Mouse (Mus musculus) limb, embryonic 10.5 days (tissue): ENCODE results near the gene Ugt1a6b. TPM values are rescaled to one million over a fixed set of nuclear protein-coding genes. Genes with fewer than 3 reads are reported as not detected.

Source experiments
- DNase-seq: peaks from one replicate; pipeline ENCODE4 v3.0.0-alpha.2; 2017; ENCODE audit warnings: low spot score
- H3K27ac ChIP-seq: fragments of 300-500 bp; sonication (generic); 2 replicates; pipeline ENCODE4 v1.5.1; 2016; ENCODE audit warnings: mild to moderate bottlenecking
- H3K27me3 ChIP-seq: fragments of 300-500 bp; sonication (generic); 2 replicates; pipeline ENCODE4 v1.6.1; 2016; ENCODE audit warnings: low read depth, mild to moderate bottlenecking; ENCODE audit not compliant: poor library complexity, severe bottlenecking
- H3K36me3 ChIP-seq: fragments of 300-500 bp; sonication (generic); 2 replicates; pipeline ENCODE4 v1.6.1; 2016; ENCODE audit warnings: mild to moderate bottlenecking, moderate library complexity
- H3K4me1 ChIP-seq: fragments of 300-500 bp; sonication (generic); 2 replicates; pipeline ENCODE4 v1.6.1; 2016
- H3K4me3 ChIP-seq: fragments of 300-500 bp; sonication (generic); 2 replicates; pipeline ENCODE4 v1.5.1; 2016; ENCODE audit warnings: mild to moderate bottlenecking, moderate library complexity
- H3K9me3 ChIP-seq: fragments of 300-500 bp; sonication (generic); replicated peaks from 2 replicates; pipeline ENCODE4 v1.6.1; 2016; ENCODE audit warnings: mild to moderate bottlenecking
- WGBS: fragments of 180-500 bp; shearing (Covaris S2); methylation state at CpG from one replicate; pipeline ENCODE4 v1.1.7; 2016; 5-methylcytosine and 5-hydroxymethylcytosine counted together
- polyA plus RNA-seq: library from polyadenylated mRNA; unstranded; fragments of >200 nt; fragmentation: Nextera tagmentation; extraction: Ambion mirVana; gene quantifications from 2 replicates; pipeline ENCODE4 v1.2.1, GENCODE M21; 2016

The Ugt1a6b gene
- polyA plus RNA-seq, 1 experiment from 2014 or later, result not detected

DNA sequence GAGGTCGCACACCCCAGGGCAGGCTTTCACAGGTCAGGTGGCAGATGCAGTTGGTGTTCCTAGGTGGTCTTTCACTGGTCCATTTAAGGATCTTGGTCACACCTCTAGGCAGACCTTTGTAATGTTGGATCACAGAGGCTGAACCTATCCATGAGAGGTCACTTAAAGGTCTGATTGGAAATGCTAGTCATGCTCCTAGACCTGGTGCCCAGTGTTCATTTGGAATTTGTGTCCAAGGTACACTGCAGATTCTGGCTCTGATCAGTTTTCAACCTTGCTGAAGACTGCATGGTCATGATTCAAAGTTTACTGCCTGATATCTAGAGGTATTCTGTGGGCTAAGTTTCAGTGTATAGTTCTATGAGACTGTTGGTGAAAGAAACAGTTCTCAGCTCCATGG lies 76.6 kb downstream of the Ugt1a6b start:
- no peak for DNase-seq
- Histone ChIP-seq H3K4me3 (no peak overlapping the region), H3K27ac (no peak overlapping the region), H3K27me3 (no peaks in the 10 kb centered on the region), H3K36me3 (no peaks in the 10 kb centered on the region), H3K4me1 (no peaks in the 10 kb centered on the region), H3K9me3 (peaks cover 9% of the 10 kb centered on the region)
- WGBS, result 89% methylated on average over 1 of the region's 1 CpGs

DNA sequence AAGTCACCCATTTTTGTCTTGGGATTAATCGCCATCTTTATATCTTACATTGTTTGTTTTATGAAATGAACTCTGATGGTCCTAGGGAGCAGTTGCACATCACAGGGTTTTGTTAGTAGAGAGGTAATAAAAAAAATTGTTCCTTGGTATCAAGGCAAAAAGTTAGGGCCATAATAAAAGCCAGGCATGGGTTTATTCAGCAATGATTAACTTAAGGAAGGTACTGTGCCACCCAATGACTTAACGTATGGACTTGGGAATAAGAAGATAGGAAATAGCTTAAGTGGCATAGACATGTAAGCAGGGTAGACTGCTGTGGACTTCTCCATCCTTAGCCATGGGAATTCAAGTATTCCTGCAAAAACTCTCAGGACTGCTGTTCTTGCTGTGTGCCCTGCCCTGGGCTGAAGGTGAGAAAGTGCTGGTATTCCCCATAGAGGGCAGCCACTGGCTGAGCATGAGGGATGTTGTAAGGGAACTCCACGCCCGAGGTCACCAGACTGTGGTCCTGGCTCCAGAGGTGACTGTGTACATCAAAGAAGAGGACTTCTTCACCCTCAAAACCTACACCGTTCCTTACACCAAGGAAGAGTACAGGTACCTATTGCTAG lies 83.4 kb downstream of the Ugt1a6b start:
- DNase-seq, result no peak
- H3K27me3 ChIP-seq, result no peaks in the 10 kb centered on the region
- 89% methylated on average over 5 of the region's 5 CpGs for WGBS
- no peaks in the 10 kb centered on the region for H3K9me3 ChIP-seq
- no peaks in the 10 kb centered on the region for H3K36me3 ChIP-seq
- no peak overlapping the region for H3K27ac ChIP-seq
- H3K4me1 ChIP-seq, result no peaks in the 10 kb centered on the region
- no peak overlapping the region for H3K4me3 ChIP-seq

DNA sequence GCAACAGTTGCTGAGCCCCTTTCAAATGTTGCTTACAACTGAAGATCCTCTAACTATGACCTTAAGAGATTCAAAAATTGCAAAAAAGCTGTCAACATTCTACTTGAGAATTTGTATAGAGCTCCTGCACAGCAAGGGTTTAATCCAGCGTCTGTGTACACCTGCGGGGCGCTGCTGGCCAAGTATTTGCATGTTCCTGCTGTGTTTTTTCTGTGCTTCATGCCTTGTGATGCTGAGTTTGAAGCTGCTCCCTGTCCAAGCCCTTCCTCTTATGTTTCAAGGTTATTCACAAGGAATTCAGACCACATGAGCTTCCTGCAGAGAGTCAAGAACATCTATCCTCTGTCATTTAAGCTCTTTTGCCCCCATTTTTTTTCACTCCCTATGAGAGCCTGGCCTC lies 89.1 kb downstream of the Ugt1a6b start:
- no peaks in the 10 kb centered on the region for H3K36me3 ChIP-seq
- H3K27ac ChIP-seq, result no peak overlapping the region
- no peak overlapping the region for H3K4me3 ChIP-seq
- no peak for DNase-seq
- H3K4me1 ChIP-seq, result no peaks in the 10 kb centered on the region
- WGBS, result 68% methylated on average over 3 of the region's 3 CpGs
- no peaks in the 10 kb centered on the region for H3K27me3 ChIP-seq
- H3K9me3 ChIP-seq, result no peaks in the 10 kb centered on the region

DNA sequence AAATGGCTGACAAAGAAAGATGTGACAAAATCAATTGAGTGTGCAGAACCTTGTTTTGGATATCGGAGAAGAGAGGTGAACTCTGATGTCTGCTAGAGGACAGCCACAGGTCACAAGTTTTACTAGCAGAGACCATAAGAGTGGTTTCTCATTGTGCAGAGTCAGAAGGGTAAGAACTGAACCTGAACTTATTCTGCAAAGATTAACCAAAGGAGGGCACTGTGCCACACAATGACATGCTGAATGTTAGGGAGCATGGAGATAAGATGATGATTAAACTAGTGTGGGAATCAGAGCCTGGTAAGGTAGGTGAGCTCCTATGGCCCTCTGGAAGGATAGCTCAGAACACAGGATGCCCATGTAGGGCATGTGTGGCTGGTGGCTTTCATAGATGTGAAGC lies 92.6 kb downstream of the Ugt1a6b start:
- no peak for DNase-seq
- 90% methylated on average over 1 of the region's 1 CpGs for WGBS
- Histone ChIP-seq H3K27me3 (no peaks in the 10 kb centered on the region), H3K27ac (no peak overlapping the region), H3K36me3 (no peaks in the 10 kb centered on the region), H3K4me1 (no peaks in the 10 kb centered on the region), H3K9me3 (no peaks in the 10 kb centered on the region), H3K4me3 (no peak overlapping the region)

DNA sequence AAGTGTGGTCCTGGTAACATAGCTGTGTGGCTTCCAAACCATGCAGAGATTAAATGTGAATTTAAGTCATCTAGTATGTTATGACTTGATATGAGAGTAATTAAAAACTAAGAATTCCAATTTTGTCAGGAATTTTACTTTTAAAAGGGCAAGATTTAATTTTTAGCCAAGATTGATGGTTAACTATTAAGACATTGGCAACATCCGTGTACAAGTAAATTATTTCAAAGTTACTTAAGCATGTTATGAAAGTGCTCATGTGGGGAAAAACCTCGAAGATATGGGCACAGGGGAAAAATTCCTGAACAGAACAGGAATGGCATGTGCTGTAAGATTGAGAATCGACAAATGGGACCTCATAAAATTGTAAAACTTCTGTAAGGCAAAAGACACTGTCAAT lies 94.4 kb downstream of the Ugt1a6b start:
- Histone ChIP-seq H3K36me3 (no peaks in the 10 kb centered on the region), H3K4me3 (no peak overlapping the region), H3K27ac (no peak overlapping the region), H3K27me3 (no peaks in the 10 kb centered on the region), H3K4me1 (no peaks in the 10 kb centered on the region), H3K9me3 (no peaks in the 10 kb centered on the region)
- 81% methylated on average over 3 of the region's 3 CpGs for WGBS
- DNase-seq, result no peak

DNA sequence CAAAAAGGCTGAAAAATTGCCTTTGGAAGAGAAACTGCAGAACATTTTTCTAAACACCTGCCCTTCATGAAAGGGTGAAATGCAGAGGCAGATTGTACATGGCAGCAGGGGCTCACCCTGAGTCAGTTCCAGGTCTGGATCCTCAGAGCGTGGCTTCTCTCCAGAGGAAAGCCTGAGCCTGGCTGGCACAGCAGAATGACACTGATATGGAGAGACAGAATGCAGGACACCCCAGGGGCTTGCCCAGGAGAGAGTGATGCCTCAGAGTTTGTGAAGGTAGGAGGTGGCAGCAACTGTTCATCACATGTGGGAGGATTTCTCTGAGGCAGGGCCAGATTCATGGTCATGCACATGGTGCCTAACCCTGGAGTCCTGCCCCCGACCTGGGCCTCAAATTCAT lies 96.9 kb downstream of the Ugt1a6b start:
- H3K27ac ChIP-seq, result no peak overlapping the region
- peaks cover under 1% of the 10 kb centered on the region; the same call in 1 of the 2 replicates for H3K4me1 ChIP-seq
- no peak for DNase-seq
- no peaks in the 10 kb centered on the region for H3K27me3 ChIP-seq
- H3K9me3 ChIP-seq, result no peaks in the 10 kb centered on the region; the same call in 1 of the 2 replicates
- H3K36me3 ChIP-seq, result no peaks in the 10 kb centered on the region
- no peak overlapping the region for H3K4me3 ChIP-seq
- WGBS, result 76% methylated on average over 2 of the region's 2 CpGs

DNA sequence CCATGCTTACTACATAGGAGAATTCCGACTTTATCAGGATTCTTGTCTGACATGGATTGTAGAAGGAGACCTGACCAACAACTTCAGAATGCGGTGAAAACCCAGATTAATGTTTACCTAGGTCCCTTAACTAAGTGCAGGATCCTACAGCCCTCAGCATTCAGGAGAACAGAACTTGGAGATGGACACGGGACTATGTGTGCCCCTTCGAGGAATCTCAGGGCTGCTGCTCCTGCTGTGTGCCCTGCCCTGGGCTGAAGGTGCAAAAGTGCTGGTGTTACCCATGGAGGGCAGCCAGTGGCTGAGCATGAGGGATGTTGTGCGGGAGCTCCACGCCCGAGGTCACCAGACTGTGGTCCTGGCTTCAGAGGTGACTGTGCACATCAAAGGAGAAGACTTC lies 97.4 kb downstream of the Ugt1a6b start, which contains the start of gene Ugt1a2:
Gene Ugt1a2, plus strand, starts transcription at position 146 of the 400 bp plus-strand sequence.
- no peak within 1 kb of the TSS for H3K4me3 ChIP-seq
- no peaks in the 10 kb centered on the region; the same call in 1 of the 2 replicates for H3K9me3 ChIP-seq
- H3K36me3 ChIP-seq, result no peaks in the 10 kb centered on the region
- no peak within 1 kb of the TSS for H3K27ac ChIP-seq
- 83% methylated on average over 7 of the region's 7 CpGs for WGBS
- no peaks in the 10 kb centered on the region for H3K27me3 ChIP-seq
- H3K4me1 ChIP-seq, result peaks cover 5% of the 10 kb centered on the region
- DNase-seq, result no peak

DNA sequence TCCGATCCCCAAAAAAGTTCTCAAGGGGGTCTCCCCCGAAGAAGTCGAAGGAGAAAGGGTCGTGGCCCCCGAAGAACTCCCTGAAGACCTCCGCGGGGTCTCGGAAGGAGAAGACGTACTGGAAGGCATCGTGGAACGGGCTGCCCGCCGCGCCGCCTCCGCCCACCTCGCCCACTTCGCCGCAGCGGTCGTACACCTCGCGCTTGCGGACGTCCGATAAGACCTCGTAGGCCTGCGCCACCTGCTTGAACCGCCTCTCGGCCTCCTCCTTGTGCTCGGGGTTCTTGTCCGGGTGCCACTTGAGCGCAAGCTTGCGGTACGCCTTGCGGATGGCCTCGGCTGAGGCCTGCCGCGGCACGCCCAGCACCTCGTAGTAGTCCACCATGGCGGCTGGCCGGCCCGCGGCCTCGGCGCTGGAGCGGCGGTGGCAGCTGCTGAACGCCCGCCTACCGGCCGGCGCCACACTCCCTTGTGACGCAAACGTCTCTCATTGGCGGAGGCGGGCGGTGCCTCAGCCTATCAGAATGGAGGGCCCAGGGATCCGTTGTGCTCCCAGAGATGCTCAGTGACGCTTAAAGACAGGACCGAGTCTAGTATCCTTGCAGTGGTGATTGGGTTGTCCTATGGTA lies 102.4 kb downstream of the Ugt1a6b start, which contains the start of gene Dnajb3:
Gene Dnajb3, minus strand, starts transcription at position 489 of the 629 bp plus-strand sequence.
- H3K4me1 ChIP-seq, result peaks cover 7% of the 10 kb centered on the region
- H3K9me3 ChIP-seq, result peaks cover 2% of the 10 kb centered on the region; the same call in 1 of the 2 replicates
- H3K27me3 ChIP-seq, result 0 out of 2 replicates have a peak, but pooled peaks cover 7% of the 10 kb centered on the region
- peak within 1 kb of the TSS; percentile 92 for H3K27ac ChIP-seq
- no peaks in the 10 kb centered on the region for H3K36me3 ChIP-seq
- 7% methylated on average over 62 of the region's 62 CpGs for WGBS
- H3K4me3 ChIP-seq, result peak within 1 kb of the TSS; percentile 63
- DNase-seq, result peak; percentile 88

DNA sequence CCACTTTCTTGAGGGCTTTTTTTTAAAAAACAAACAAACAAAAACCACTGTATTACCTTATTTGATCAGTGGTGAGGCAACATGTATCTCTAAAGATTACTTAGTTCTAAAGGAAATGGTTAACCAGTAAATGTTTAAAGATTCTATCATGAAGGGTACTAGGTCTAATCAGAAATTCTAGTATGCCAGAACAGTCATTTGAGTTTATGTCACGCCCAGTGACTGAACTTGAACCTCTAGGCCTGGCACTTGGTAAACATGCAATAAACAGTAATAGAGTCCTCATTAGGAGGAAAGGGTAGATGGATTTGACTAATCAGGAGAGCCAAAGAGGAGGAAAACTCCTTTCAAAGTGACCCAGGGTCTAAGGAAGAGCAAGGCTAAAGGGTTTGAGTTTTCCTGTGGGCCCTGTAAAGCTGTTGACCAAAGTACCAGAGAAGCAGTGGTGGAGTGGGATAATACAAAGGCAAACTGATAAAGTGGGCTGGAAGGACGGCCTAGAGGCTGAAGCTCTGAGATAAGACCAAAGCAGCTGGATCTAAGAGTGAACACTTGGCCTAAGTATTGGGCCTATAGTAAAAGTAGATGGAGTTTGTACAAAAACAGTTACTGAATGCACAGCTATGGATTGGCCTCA lies 103.9 kb downstream of the Ugt1a6b start:
- DNase-seq, result no peak
- Histone ChIP-seq H3K36me3 (no peaks in the 10 kb centered on the region), H3K27ac (no peak overlapping the region), H3K4me1 (peaks cover 7% of the 10 kb centered on the region), H3K27me3 (0 out of 2 replicates have a peak, but pooled peaks cover 7% of the 10 kb centered on the region), H3K9me3 (peaks cover 9% of the 10 kb centered on the region), H3K4me3 (no peak overlapping the region)
- 83% methylated on average over 2 of the region's 2 CpGs for WGBS

DNA sequence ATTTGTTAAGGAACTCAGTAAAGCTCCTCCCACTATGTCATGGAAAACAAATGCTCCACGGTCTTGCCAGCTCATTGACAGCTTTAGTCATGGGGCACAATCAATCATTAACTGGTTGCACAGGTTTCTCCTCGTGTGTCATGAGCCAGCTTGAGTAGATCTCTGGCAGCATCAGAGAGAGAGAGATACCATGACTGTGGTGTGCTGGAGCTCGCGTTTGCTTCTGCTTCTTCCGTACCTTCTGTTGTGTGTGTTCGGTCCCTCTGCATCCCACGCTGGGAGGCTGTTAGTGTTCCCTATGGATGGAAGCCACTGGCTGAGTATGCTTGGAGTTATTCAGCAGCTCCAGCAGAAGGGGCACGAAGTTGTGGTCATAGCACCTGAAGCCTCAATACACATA lies 108.8 kb downstream of the Ugt1a6b start, which contains the start of gene Ugt1a1:
Gene Ugt1a1, plus strand, starts transcription at position 148 of the 400 bp plus-strand sequence.
- 0 out of 2 replicates have a peak, but pooled peaks cover 6% of the 10 kb centered on the region for H3K27me3 ChIP-seq
- no peaks in the 10 kb centered on the region for H3K4me1 ChIP-seq
- no peak within 1 kb of the TSS for H3K4me3 ChIP-seq
- no peak within 1 kb of the TSS for H3K27ac ChIP-seq
- H3K36me3 ChIP-seq, result no peaks in the 10 kb centered on the region
- H3K9me3 ChIP-seq, result peaks cover 52% of the 10 kb centered on the region
- WGBS, result 71% methylated on average over 8 of the region's 8 CpGs
- peak; percentile 41 for DNase-seq

DNA sequence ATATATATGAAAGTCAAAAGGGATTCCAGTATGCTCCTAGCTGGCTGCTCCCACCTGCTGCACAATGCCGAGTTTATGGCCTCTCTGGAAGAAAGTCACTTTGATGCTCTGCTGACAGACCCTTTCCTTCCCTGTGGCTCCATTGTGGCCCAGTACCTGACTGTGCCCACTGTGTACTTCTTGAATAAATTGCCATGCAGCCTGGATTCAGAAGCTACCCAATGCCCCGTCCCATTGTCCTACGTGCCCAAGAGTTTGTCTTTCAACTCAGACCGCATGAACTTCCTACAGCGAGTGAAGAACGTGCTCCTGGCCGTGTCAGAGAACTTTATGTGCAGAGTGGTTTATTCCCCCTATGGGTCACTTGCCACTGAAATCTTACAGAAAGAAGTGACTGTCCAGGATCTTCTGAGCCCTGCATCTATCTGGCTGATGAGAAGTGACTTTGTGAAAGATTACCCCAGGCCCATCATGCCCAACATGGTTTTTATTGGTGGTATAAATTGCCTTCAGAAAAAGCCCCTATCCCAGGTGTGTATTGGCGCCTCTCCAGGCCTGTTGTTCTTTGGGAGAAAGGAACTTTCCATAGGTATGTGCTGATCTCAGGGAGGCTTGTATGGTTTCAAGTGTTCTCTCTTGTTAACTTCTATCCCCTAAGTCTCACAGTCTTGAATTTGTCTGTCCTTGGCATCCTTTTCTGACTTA lies 109.4 kb downstream of the Ugt1a6b start:
- WGBS, result 64% methylated on average over 8 of the region's 8 CpGs
- Histone ChIP-seq H3K4me1 (no peaks in the 10 kb centered on the region), H3K27ac (no peak overlapping the region), H3K9me3 (peaks cover 58% of the 10 kb centered on the region), H3K4me3 (no peak overlapping the region), H3K27me3 (no peaks in the 10 kb centered on the region), H3K36me3 (no peaks in the 10 kb centered on the region)
- DNase-seq, result peak; percentile 44

DNA sequence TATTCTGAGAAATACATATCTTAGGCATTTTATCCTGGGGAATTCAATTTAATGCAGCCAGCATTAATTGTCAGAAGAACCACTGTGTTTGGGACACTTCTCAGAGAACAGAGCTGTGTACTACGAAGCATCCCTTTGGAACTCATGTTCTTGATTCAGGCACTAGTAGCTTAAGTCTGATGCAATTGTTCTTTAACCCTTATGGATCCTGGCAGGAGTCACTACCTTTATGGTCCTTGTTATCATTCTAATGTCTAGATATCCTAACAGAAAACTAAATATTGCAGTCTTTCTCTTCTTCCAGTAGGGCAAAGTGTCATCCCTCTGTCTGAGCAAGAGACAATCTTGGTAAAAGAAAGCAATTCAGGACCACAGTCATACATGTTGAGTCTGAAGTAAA lies 110.0 kb downstream of the Ugt1a6b start:
- no peaks in the 10 kb centered on the region for H3K27me3 ChIP-seq
- DNase-seq, result no peak
- H3K9me3 ChIP-seq, result peaks cover 61% of the 10 kb centered on the region
- no peak overlapping the region for H3K4me3 ChIP-seq
- H3K36me3 ChIP-seq, result no peaks in the 10 kb centered on the region
- H3K4me1 ChIP-seq, result no peaks in the 10 kb centered on the region
- H3K27ac ChIP-seq, result no peak overlapping the region
- WGBS, result 89% methylated on average over 1 of the region's 1 CpGs
